19 mouse cellular contexts compared by ENCODE assay signal in genomic region chr13:37845641-37846040, GRCm38 (mm10).
DNase-seq lines count a peak whose midpoint lies in the region; ATAC-seq lines count a peak whose summit lies in the region.
"Had no signal": no experiment of that assay in that cellular context is flagged by ENCODE, and none has a peak within 500 bp of the region (broad histone marks: within the 10 kb centered on the region; RNA-seq: fewer than 3 reads in every experiment).

No protein-coding gene starts in this region.

- no peak for ATAC-seq in limb, embryonic 12.5 days (ENCODE audit: insufficient number of reproducible peaks, insufficient read depth, low FRiP score, low TSS enrichment, low read depth)
- peak; percentile 63 for ATAC-seq in granulocyte monocyte progenitor cell, adult 5-6 weeks (replicated peaks; ENCODE audit: poor library complexity, severe bottlenecking)
- ATAC-seq in megakaryocyte, adult 5-6 weeks (ENCODE audit: poor library complexity, severe bottlenecking) = peak; percentile 33; the same call in 1 of the 2 replicates
- ATAC-seq: forebrain, embryonic 15.5 days had no signal

- no peaks in the 10 kb centered on the region for H3K9me3 ChIP-seq in heart, embryonic 10.5 days
- H3K9me3 ChIP-seq in limb, embryonic 12.5 days = no peaks in the 10 kb centered on the region
- no peaks in the 10 kb centered on the region for H3K9me3 ChIP-seq in limb, embryonic 10.5 days (replicated peaks)
- H3K9me3 ChIP-seq: forebrain, embryonic 15.5 days; hindbrain, embryonic 15.5 days; neural tube, embryonic 12.5 days had no signal

- no peaks in the 10 kb centered on the region for H3K27me3 ChIP-seq in heart, embryonic 10.5 days (ENCODE audit: insufficient read depth, poor library complexity, severe bottlenecking)
- H3K27me3 ChIP-seq in limb, embryonic 12.5 days = no peaks in the 10 kb centered on the region
- no peaks in the 10 kb centered on the region for H3K27me3 ChIP-seq in limb, embryonic 10.5 days (ENCODE audit: low read depth, poor library complexity, severe bottlenecking)
- H3K27me3 ChIP-seq: forebrain, embryonic 15.5 days; hindbrain, embryonic 15.5 days; neural tube, embryonic 12.5 days had no signal

- no peak overlapping the region for H3K27ac ChIP-seq in heart, embryonic 10.5 days
- H3K27ac ChIP-seq in limb, embryonic 12.5 days = 0 out of 2 replicates have a peak overlapping the region, but pooled peaks have one; percentile 37
- no peak overlapping the region for H3K27ac ChIP-seq in limb, embryonic 10.5 days
- H3K27ac ChIP-seq: forebrain, embryonic 15.5 days; hindbrain, embryonic 15.5 days; neural tube, embryonic 12.5 days had no signal

- no peak overlapping the region for H3K4me3 ChIP-seq in heart, embryonic 10.5 days
- H3K4me3 ChIP-seq in limb, embryonic 12.5 days (replicated peaks) = no peak overlapping the region
- H3K4me3 ChIP-seq in limb, embryonic 10.5 days = no peak overlapping the region
- H3K4me3 ChIP-seq: erythroblast, embryonic 14.5 days; forebrain, embryonic 15.5 days; hindbrain, embryonic 15.5 days; neural tube, embryonic 12.5 days had no signal

- 69% methylated on average over 7 of the region's 7 CpGs for WGBS in heart, embryonic 10.5 days
- 67% methylated on average over 7 of the region's 7 CpGs for WGBS in limb, embryonic 12.5 days
- WGBS in limb, embryonic 10.5 days = 79% methylated on average over 7 of the region's 7 CpGs

- DNase-seq in heart, embryonic 10.5 days (ENCODE audit: low spot score) = peak; percentile 31
- no peak for DNase-seq in heart, adult 9 months (ENCODE audit: low spot score in 2 of 2)
- DNase-seq in limb, embryonic 10.5 days (ENCODE audit: low spot score) = no peak
- DNase-seq in cerebellum, adult 18-20 months = no peak
- no peak for DNase-seq in ovary, postnatal 10 days (ENCODE audit: low spot score)
- DNase-seq: adrenal gland, postnatal 25 days; cerebellum, postnatal 25 days; heart, postnatal 14 days; kidney, adult 11 months; lung, adult 2 months; right cerebral cortex, postnatal 14 days; thymus, postnatal 25 days had no signal

- peaks cover 41% of the 10 kb centered on the region for H3K4me1 ChIP-seq in heart, embryonic 10.5 days
- H3K4me1 ChIP-seq in limb, embryonic 12.5 days (replicated peaks) = peaks cover 23% of the 10 kb centered on the region
- peaks cover 12% of the 10 kb centered on the region for H3K4me1 ChIP-seq in limb, embryonic 10.5 days
- H3K4me1 ChIP-seq: forebrain, embryonic 15.5 days; hindbrain, embryonic 15.5 days; neural tube, embryonic 12.5 days had no signal

- H3K4me2 ChIP-seq in limb, embryonic 12.5 days = no peak overlapping the region
- H3K4me2 ChIP-seq: forebrain, embryonic 15.5 days; hindbrain, embryonic 15.5 days; neural tube, embryonic 12.5 days had no signal

- H3K9ac ChIP-seq in limb, embryonic 12.5 days (replicated peaks) = no peak overlapping the region
- H3K9ac ChIP-seq: forebrain, embryonic 15.5 days; hindbrain, embryonic 15.5 days; neural tube, embryonic 12.5 days had no signal

- H3K36me3 ChIP-seq in heart, embryonic 10.5 days = no peaks in the 10 kb centered on the region
- no peaks in the 10 kb centered on the region for H3K36me3 ChIP-seq in limb, embryonic 12.5 days
- no peaks in the 10 kb centered on the region for H3K36me3 ChIP-seq in limb, embryonic 10.5 days
- H3K36me3 ChIP-seq: forebrain, embryonic 15.5 days; hindbrain, embryonic 15.5 days; neural tube, embryonic 12.5 days had no signal
